Mouse (Mus musculus) cerebellum, postnatal 36 days (tissue): Measurements from ENCODE around the gene Ascl4.

Experiments used
- DNase-seq, 2 experiments: peaks; one replicate each; pipeline ENCODE4 v3.0.0; 2021 to 2022; ENCODE audit warnings: mixed read lengths in 2 of 2

Gene Ascl4

GRCm38 (mm10) chr10:85969894-85970620 lies 42.6 kb downstream of the Ascl4 start:
- no peak for DNase-seq

- no peak for DNase-seq
These were observed 44.3 kb downstream of the Ascl4 start for GRCm38 (mm10) chr10:85971826-85972225.

DNA sequence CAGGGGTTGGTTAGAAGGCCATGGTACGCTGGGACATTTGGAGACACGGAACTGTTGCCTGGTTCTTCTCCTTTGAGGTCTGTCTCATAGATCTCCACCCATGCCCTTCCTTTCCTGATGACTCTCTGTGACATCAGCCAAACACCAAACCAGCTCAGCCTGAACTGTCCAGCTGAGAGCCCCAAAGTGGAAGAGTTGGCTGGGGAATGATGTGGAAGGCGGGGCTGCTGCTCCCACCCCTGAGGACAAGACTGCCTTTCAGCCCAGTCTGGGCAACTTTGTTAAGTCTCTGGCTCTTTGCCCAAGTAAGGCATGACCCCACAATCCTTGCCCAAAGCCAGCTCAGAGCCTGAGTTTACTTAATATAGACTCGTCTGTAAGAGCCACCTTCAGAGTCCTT lies 45.4 kb downstream of the Ascl4 start:
- DNase-seq = no peak

DNA sequence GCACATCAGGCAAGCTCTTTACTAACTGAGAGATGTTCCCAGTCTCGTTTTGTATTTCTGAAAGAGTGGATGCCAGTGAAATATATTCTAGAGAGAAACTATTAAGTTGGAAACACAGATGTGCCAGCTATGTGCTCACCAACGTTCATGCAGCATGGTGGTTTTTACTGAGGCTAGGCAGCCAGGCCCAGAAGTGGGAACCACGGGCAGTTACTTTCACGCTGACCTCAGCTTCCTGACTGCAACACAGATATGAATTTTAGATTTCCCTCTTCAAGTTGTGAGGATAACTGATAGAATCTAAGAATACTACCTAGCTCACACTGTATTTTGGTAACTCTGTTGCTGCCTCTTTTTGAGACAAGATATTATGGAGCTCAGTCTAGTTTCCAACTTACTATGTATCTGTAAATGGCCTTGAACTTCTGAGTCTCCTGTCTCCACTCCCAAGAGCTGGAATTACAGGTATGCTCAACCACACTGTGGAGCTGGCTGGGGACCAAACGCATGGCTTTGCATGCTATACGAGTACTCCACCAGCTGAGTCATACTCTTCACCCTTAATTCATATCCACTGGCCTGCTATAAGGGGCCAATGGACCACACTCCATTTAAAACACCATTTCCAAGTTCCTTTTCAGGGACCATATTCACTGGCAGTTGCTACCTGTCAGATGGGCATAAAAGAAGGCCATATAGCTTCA lies 62.1 kb downstream of the Ascl4 start:
- DNase-seq = no peak

- no peak for DNase-seq
These were observed 64.9 kb downstream of the Ascl4 start for GRCm38 (mm10) chr10:85992412-85992811.

GRCm38 (mm10) chr10:85993836-85994235 lies 66.4 kb downstream of the Ascl4 start:
- DNase-seq = no peak

GRCm38 (mm10) chr10:85994543-85995104 lies 67.1 kb downstream of the Ascl4 start:
- no peak for DNase-seq
